Mouse (Mus musculus): ENCODE measurements around the gene Rps11. TPM values are rescaled to one million over a fixed set of nuclear protein-coding genes. Genes with fewer than 3 reads are reported as not detected.

The Rps11 gene
- total and polyA plus RNA-seq, 2 experiments from 2014 or later, result 794 to 824 TPM

DNA sequence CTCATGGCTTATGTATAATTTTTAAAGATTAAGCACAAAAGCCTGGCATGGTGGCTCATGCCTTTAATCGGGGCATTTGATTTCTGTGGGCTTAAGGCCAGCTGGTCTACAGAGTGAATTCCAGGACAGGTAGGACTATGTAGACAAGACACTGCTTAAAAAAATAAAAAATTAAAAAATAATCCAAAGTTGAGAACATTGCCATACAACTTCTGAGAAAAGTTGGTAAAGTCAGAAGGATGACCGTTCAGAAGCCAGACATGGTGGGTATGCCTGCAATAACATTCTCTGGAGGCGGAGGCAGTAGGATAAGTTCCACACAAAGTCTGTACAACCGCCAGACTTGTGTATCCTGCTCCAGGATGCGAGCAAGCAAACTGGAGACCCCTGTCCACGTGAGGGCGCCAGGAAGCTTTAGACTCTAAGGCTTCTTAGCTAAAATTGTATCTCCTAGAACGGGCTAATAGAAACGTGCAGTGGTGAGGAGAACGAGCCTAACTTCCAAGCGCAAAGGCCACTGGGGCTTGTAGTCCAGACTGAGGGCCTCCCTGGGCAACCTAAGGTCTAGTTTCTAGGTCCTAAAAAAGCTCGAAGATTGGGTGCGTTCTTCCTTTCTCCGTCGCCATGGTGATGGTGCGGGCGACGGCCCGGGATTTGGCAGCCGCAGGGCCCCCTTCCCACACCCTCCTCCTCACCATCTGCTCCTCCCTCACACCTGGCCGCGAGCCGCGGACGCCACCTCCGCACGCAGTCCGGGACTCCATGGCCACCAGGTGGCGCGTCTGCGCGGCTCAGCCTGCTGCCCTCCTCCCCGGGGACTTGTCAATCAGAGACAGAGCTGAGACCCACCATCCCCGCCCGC lies 37.6 kb upstream of the Rps11 start:
- TF ChIP-seq CTCF (IDR thresholded peaks at IDR 0.05; ENCODE audit: low read depth), result peak; percentile 79
- 4% methylated on average over 33 of the region's 35 CpGs for WGBS
- Histone ChIP-seq H3K4me1 (ENCODE audit: insufficient read depth, low read length) (no peaks in the 10 kb centered on the region; the same call in 1 of the 2 replicates), H3K9ac (replicated peaks; ENCODE audit: low read length) (peak overlapping the region; percentile 38; the same call in 1 of the 2 replicates), H3K9me3 (ENCODE audit: low read length) (no peaks in the 10 kb centered on the region), H3K27ac (0 out of 2 replicates have a peak overlapping the region, but pooled peaks have one; percentile 32), H3K4me2 (ENCODE audit: low read depth, low read length) (peak overlapping the region; percentile 63), H3K4me3 (ENCODE audit: low read length) (peak overlapping the region; percentile 33), H3K27me3 (ENCODE audit: insufficient read depth, low read length) (peaks cover 13% of the 10 kb centered on the region), H3K36me3 (ENCODE audit: insufficient read depth, low read length) (0 out of 2 replicates have a peak, but pooled peaks cover 4% of the 10 kb centered on the region)
- DNase-seq (ENCODE audit: low spot score) (peak; percentile 95), ATAC-seq (peak; percentile 94)

GRCm38 (mm10) chr7:45160866-45161265 lies 36.6 kb upstream of the Rps11 start:
- Histone ChIP-seq H3K9ac (replicated peaks; ENCODE audit: low read length) (no peak overlapping the region), H3K9me3 (ENCODE audit: low read length) (no peaks in the 10 kb centered on the region), H3K4me1 (ENCODE audit: insufficient read depth, low read length) (no peaks in the 10 kb centered on the region; the same call in 1 of the 2 replicates), H3K27me3 (ENCODE audit: insufficient read depth, low read length) (peaks cover 10% of the 10 kb centered on the region), H3K4me3 (ENCODE audit: low read length) (no peak overlapping the region), H3K27ac (no peak overlapping the region), H3K36me3 (ENCODE audit: insufficient read depth, low read length) (0 out of 2 replicates have a peak, but pooled peaks cover 4% of the 10 kb centered on the region), H3K4me2 (ENCODE audit: low read depth, low read length) (no peak overlapping the region)
- WGBS, result 94% methylated on average over 3 of the region's 3 CpGs
- TF ChIP-seq CTCF (IDR thresholded peaks at IDR 0.05; ENCODE audit: low read depth), result no peak
- ATAC-seq, result no peak
- no peak for DNase-seq (ENCODE audit: low spot score)

- H3K4me3 ChIP-seq (ENCODE audit: low read length), result no peak overlapping the region
- no peak for TF ChIP-seq CTCF (IDR thresholded peaks at IDR 0.05; ENCODE audit: low read depth)
- DNase-seq (ENCODE audit: low spot score) (no peak), ATAC-seq (no peak)
- H3K27me3 ChIP-seq (ENCODE audit: insufficient read depth, low read length), result peaks cover 5% of the 10 kb centered on the region
- no peak overlapping the region for H3K9ac ChIP-seq (replicated peaks; ENCODE audit: low read length)
- no peaks in the 10 kb centered on the region; the same call in 1 of the 2 replicates for H3K4me1 ChIP-seq (ENCODE audit: insufficient read depth, low read length)
- 0 out of 2 replicates have a peak, but pooled peaks cover 4% of the 10 kb centered on the region for H3K36me3 ChIP-seq (ENCODE audit: insufficient read depth, low read length)
- WGBS, result 90% methylated on average over 6 of the region's 6 CpGs
- no peak overlapping the region for H3K27ac ChIP-seq
- H3K9me3 ChIP-seq (ENCODE audit: low read length), result no peaks in the 10 kb centered on the region
- no peak overlapping the region for H3K4me2 ChIP-seq (ENCODE audit: low read depth, low read length)
Measured at GRCm38 (mm10) chr7:45160316-45160800, 36.1 kb upstream of the Rps11 start.

DNA sequence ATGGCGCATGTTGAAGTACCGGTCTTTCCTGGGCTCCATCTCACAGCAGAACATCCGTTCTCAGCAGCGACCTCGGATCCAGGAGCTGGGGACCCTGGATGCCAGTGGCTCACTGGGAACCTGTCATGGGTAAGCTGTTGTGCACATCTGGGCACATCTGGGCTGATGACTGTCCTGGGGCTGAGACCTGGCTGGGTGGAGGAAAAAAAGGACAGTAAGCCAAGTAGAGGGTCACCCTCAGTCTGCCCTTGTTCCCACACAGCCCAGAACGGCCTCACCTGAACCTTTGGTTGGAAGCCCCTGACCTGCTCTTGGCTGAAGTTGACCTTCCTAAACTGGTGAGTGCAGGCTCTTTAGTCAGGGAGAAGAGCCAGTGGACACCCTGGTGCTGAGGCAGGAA lies 34.8 kb upstream of the Rps11 start:
- ATAC-seq, result no peak
- WGBS, result 96% methylated on average over 6 of the region's 6 CpGs

DNA sequence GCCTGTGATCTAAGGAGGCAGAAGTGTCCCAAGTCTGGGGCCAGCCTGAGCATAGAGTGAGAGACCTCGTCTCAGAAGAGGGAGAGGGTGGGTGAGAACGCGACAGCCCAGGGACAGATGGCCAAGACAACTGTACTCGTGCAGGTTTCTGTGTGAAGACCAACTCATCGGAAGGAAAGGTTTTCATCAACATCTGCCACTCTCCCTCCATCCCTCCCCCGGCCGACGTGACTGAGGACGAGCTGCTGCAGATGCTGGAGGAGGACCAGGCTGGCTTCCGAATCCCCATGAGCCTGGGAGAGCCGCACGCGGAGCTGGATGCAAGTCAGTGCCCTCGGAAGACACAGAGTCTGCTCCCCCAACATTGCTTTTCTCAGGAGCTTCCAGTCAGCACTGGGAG lies 33.2 kb upstream of the Rps11 start:
- DNase-seq (ENCODE audit: low spot score), result no peak
- H3K9me3 ChIP-seq (ENCODE audit: low read length), result no peaks in the 10 kb centered on the region
- peaks cover 7% of the 10 kb centered on the region; the same call in 1 of the 2 replicates for H3K4me1 ChIP-seq (ENCODE audit: insufficient read depth, low read length)
- no peak for TF ChIP-seq CTCF (IDR thresholded peaks at IDR 0.05; ENCODE audit: low read depth)
- 90% methylated on average over 14 of the region's 14 CpGs for WGBS
- H3K36me3 ChIP-seq (ENCODE audit: insufficient read depth, low read length), result 0 out of 2 replicates have a peak, but pooled peaks cover 4% of the 10 kb centered on the region
- no peak overlapping the region for H3K4me3 ChIP-seq (ENCODE audit: low read length)
- H3K27ac ChIP-seq, result no peak overlapping the region
- no peaks in the 10 kb centered on the region for H3K27me3 ChIP-seq (ENCODE audit: insufficient read depth, low read length)
- H3K4me2 ChIP-seq (ENCODE audit: low read depth, low read length), result no peak overlapping the region
- no peak overlapping the region for H3K9ac ChIP-seq (replicated peaks; ENCODE audit: low read length)
- ATAC-seq, result no peak

More for the DNA sequence above, 34.8 kb upstream of the Rps11 start:
- Histone ChIP-seq H3K9me3 (ENCODE audit: low read length) (no peaks in the 10 kb centered on the region), H3K36me3 (ENCODE audit: insufficient read depth, low read length) (0 out of 2 replicates have a peak, but pooled peaks cover 4% of the 10 kb centered on the region), H3K4me2 (ENCODE audit: low read depth, low read length) (no peak overlapping the region), H3K4me1 (ENCODE audit: insufficient read depth, low read length) (peaks cover 3% of the 10 kb centered on the region), H3K9ac (replicated peaks; ENCODE audit: low read length) (no peak overlapping the region), H3K27ac (no peak overlapping the region), H3K27me3 (ENCODE audit: insufficient read depth, low read length) (no peaks in the 10 kb centered on the region; the same call in 1 of the 2 replicates), H3K4me3 (ENCODE audit: low read length) (no peak overlapping the region)
- no peak for DNase-seq (ENCODE audit: low spot score)
- TF ChIP-seq CTCF (IDR thresholded peaks at IDR 0.05; ENCODE audit: low read depth), result no peak

GRCm38 (mm10) chr7:45156206-45156605 lies 32.0 kb upstream of the Rps11 start:
- Histone ChIP-seq H3K4me1 (ENCODE audit: insufficient read depth, low read length) (peaks cover 7% of the 10 kb centered on the region; the same call in 1 of the 2 replicates), H3K9me3 (ENCODE audit: low read length) (no peaks in the 10 kb centered on the region), H3K9ac (replicated peaks; ENCODE audit: low read length) (no peak overlapping the region), H3K4me2 (ENCODE audit: low read depth, low read length) (no peak overlapping the region), H3K27ac (no peak overlapping the region), H3K4me3 (ENCODE audit: low read length) (no peak overlapping the region), H3K36me3 (ENCODE audit: insufficient read depth, low read length) (0 out of 2 replicates have a peak, but pooled peaks cover 4% of the 10 kb centered on the region), H3K27me3 (ENCODE audit: insufficient read depth, low read length) (no peaks in the 10 kb centered on the region)
- ATAC-seq, result no peak
- 97% methylated on average over 15 of the region's 15 CpGs for WGBS
- no peak for DNase-seq (ENCODE audit: low spot score)
- TF ChIP-seq CTCF (IDR thresholded peaks at IDR 0.05; ENCODE audit: low read depth), result no peak

Data from hindbrain, postnatal 0 days (tissue).